Mouse (Mus musculus): ENCODE results near the gene Ddah1. TPM values are rescaled to one million over a fixed set of nuclear protein-coding genes. Genes with fewer than 3 reads are reported as not detected.
"Not testable (repeated sequence)": the region's sequence is repeated elsewhere in the genome, so short reads cannot be mapped to it uniquely, and the experiment has no call there.

Ddah1 gene
- polyA plus RNA-seq, 2 experiments from 2014 or later, result not detected

GRCm38 (mm10) chr3:145872680-145873079 lies 114.2 kb downstream of the Ddah1 start:
- ATAC-seq, result no peak

- ATAC-seq, result no peak
Observed at GRCm38 (mm10) chr3:145873271-145873670, 114.8 kb downstream of the Ddah1 start.

- ATAC-seq, result no peak
Observed at GRCm38 (mm10) chr3:145874126-145874525, 115.7 kb downstream of the Ddah1 start.

GRCm38 (mm10) chr3:145876120-145876519 lies 117.6 kb downstream of the Ddah1 start:
- ATAC-seq, result no peak

- not testable (repeated sequence) for ATAC-seq
Observed at GRCm38 (mm10) chr3:145878867-145879266, 120.4 kb downstream of the Ddah1 start.

- no peak for ATAC-seq
Observed at GRCm38 (mm10) chr3:145880335-145880734, 121.9 kb downstream of the Ddah1 start.

- ATAC-seq, result no peak
Observed at GRCm38 (mm10) chr3:145882076-145882874, 123.8 kb downstream of the Ddah1 start.

GRCm38 (mm10) chr3:145883233-145883632 lies 124.8 kb downstream of the Ddah1 start:
- ATAC-seq, result no peak

- no peak for ATAC-seq
Observed at GRCm38 (mm10) chr3:145885376-145885775, 126.9 kb downstream of the Ddah1 start.

- ATAC-seq, result no peak
Observed at GRCm38 (mm10) chr3:145885851-145886464, 127.5 kb downstream of the Ddah1 start.

- ATAC-seq, result no peak
Observed at GRCm38 (mm10) chr3:145887430-145887971, 129.0 kb downstream of the Ddah1 start.

GRCm38 (mm10) chr3:145890346-145891132 lies 132.1 kb downstream of the Ddah1 start:
- ATAC-seq, result no peak

GRCm38 (mm10) chr3:145892451-145892850 lies 134.0 kb downstream of the Ddah1 start:
- no peak for ATAC-seq

GRCm38 (mm10) chr3:145894131-145894530 lies 135.7 kb downstream of the Ddah1 start:
- ATAC-seq, result no peak

- no peak for ATAC-seq
Observed at GRCm38 (mm10) chr3:145897749-145898148, 139.3 kb downstream of the Ddah1 start.

GRCm38 (mm10) chr3:145899832-145900231 lies 141.4 kb downstream of the Ddah1 start:
- no peak for ATAC-seq

- ATAC-seq, result no peak
Observed at GRCm38 (mm10) chr3:145903530-145903929, 145.1 kb downstream of the Ddah1 start.

- ATAC-seq, result peak; percentile 36
Observed at GRCm38 (mm10) chr3:145904850-145905776, 146.6 kb downstream of the Ddah1 start.

GRCm38 (mm10) chr3:145906582-145906981 lies 148.1 kb downstream of the Ddah1 start:
- ATAC-seq, result no peak

- ATAC-seq, result no peak
Observed at GRCm38 (mm10) chr3:145912512-145912911, 154.0 kb downstream of the Ddah1 start.

- ATAC-seq, result no peak
Observed at GRCm38 (mm10) chr3:145913263-145913662, 154.8 kb downstream of the Ddah1 start.

GRCm38 (mm10) chr3:145913942-145914341 lies 155.5 kb downstream of the Ddah1 start:
- not testable (repeated sequence) for ATAC-seq
